Mouse (Mus musculus) ES-E14 (cell line): ENCODE results near the gene Hoxc13.

Experiments used
- CHD2 ChIP-seq: IDR thresholded peaks from 2 replicates; pipeline ENCODE4 v1.6.1; 2014; ENCODE audit warnings: mild to moderate bottlenecking, low read depth, low read length, inconsistent platforms
- HCFC1 ChIP-seq: IDR thresholded peaks from 2 replicates; pipeline ENCODE4 v1.6.1; 2012; ENCODE audit warnings: low read length, inconsistent platforms, borderline replicate concordance; ENCODE audit not compliant: insufficient read depth
- MAFK ChIP-seq: IDR thresholded peaks from 2 replicates; pipeline ENCODE4 v1.6.1; 2014; ENCODE audit warnings: mild to moderate bottlenecking, low read depth, low read length, inconsistent platforms; ENCODE audit not compliant: insufficient read depth
- ZC3H11A ChIP-seq: IDR thresholded peaks from 2 replicates; pipeline ENCODE4 v1.6.1; 2012; ENCODE audit warnings: low read depth, mild to moderate bottlenecking, inconsistent platforms, low read length, borderline replicate concordance
- ZNF384 ChIP-seq: IDR thresholded peaks from 2 replicates; pipeline ENCODE4 v1.6.1; 2012; ENCODE audit warnings: low read depth, low read length, inconsistent platforms

DNA sequence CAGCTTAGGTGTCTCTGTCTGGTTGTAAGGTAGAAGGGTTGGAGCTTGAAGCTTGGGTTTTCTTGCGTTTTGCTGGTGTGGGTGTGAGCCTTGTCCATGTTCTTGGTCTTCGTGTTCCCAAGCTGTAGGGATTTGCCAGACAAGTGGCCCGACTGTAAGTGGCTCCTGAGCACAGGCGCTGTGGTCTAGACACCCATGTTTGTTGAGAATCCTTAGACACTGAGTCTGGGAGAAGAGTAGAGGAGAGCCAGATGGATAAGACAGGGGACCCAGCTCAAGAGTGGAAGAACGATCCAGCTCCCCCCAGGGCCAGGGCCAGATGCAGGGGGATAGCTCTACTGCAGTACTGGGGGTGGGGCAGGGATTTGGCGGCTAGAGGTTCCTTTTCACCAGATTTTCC is 51.9 kb downstream of the Hoxc13 start:
- TF ChIP-seq ZC3H11A (no peak), HCFC1 (no peak), CHD2 (no peak), ZNF384 (no peak), MAFK (no peak)
